Comparison of ENCODE assay signal across 20 mouse cellular contexts in genomic region chr17:86445900-86446299, GRCm38 (mm10). TPM values are rescaled to one million over a fixed set of nuclear protein-coding genes. Genes with fewer than 3 reads are reported as not detected.
"Had no signal": no experiment of that assay in that cellular context is flagged by ENCODE, and none has a peak within 500 bp of the region (broad histone marks: within the 10 kb centered on the region; RNA-seq: fewer than 3 reads in every experiment).

No protein-coding gene starts in this region.

- H3K9me3 ChIP-seq: kidney, embryonic 15.5 days; liver, embryonic 13.5 days; stomach, embryonic 15.5 days had no signal

- H3K9ac ChIP-seq: kidney, embryonic 15.5 days; liver, embryonic 13.5 days; stomach, embryonic 15.5 days had no signal

- DNase-seq: kidney, adult 8-10 months; kidney, postnatal 10 days; kidney, postnatal 36 days; layer of hippocampus, adult 9-11 months; liver, embryonic 13.5 days; lung, adult 2 months; lung, postnatal 14 days; lung, postnatal 4 days; midbrain, embryonic 14.5 days had no signal

- H3K27me3 ChIP-seq: kidney, embryonic 15.5 days; liver, embryonic 13.5 days; stomach, embryonic 15.5 days had no signal

- H3K36me3 ChIP-seq: kidney, embryonic 15.5 days; liver, embryonic 13.5 days; stomach, embryonic 15.5 days had no signal

- H3K27ac ChIP-seq: liver, embryonic 13.5 days; stomach, embryonic 15.5 days had no signal

- H3K4me3 ChIP-seq: kidney, embryonic 15.5 days; liver, embryonic 13.5 days; stomach, embryonic 15.5 days had no signal

- H3K4me2 ChIP-seq: kidney, embryonic 15.5 days; midbrain, embryonic 11.5 days; stomach, embryonic 15.5 days had no signal

RNA-seq across cellular contexts. Expression of gene Gm10309, which starts 59.1 kb away (rescaled TPM):
- total RNA-seq: layer of hippocampus, adult 18-20 months; layer of hippocampus, postnatal 25 days; left cerebral cortex, adult 18-20 months; left cerebral cortex, postnatal 25 days; liver, adult 2 months; megakaryocyte progenitor cell, adult 5-6 weeks; megakaryocyte-erythroid progenitor cell, adult 5-6 weeks; midbrain, postnatal 0 days had no signal
- polyA plus RNA-seq: liver, adult 2 months; liver, embryonic 13.5 days; midbrain, embryonic 11.5 days had no signal
